Mouse (Mus musculus) cerebellum, adult 2 months (tissue): ENCODE measurements around the gene Dlgap1. TPM values are rescaled to one million over a fixed set of nuclear protein-coding genes. Genes with fewer than 3 reads are reported as not detected.

Experiments used
- DNase-seq, 2 experiments: peaks; one replicate each; pipeline ENCODE4 v3.0.0; 2021
- H3K27ac ChIP-seq: fragments of 200-500 bp; 2 replicates; pipeline ENCODE4 v1.5.1; 2012; ENCODE audit warnings: low read length, control low read depth, inconsistent platforms; ENCODE audit not compliant: insufficient read depth
- H3K27me3 ChIP-seq: fragments of 200-500 bp; 2 replicates; pipeline ENCODE4 v1.6.1; 2012; ENCODE audit warnings: inconsistent platforms, mild to moderate bottlenecking, low read length, moderate library complexity; ENCODE audit not compliant: control insufficient read depth, insufficient read depth
- H3K4me1 ChIP-seq: fragments of 200-500 bp; 2 replicates; pipeline ENCODE4 v1.6.1; 2011; ENCODE audit warnings: low read length; ENCODE audit not compliant: control insufficient read depth, insufficient read depth
- H3K4me3 ChIP-seq: fragments of 200-500 bp; replicated peaks from 2 replicates; pipeline ENCODE3; 2011; ENCODE audit warnings: mild to moderate bottlenecking, low read depth, low read length, control low read depth; ENCODE audit not compliant: insufficient read depth
- CTCF ChIP-seq: fragments of 200-500 bp; IDR thresholded peaks from 2 replicates; pipeline ENCODE4 v1.5.1; 2011; ENCODE audit warnings: low read depth, mild to moderate bottlenecking, control low read depth, low read length, moderate library complexity, borderline replicate concordance; ENCODE audit not compliant: insufficient read depth
- POLR2A ChIP-seq: fragments of 200-500 bp; IDR thresholded peaks from 2 replicates; pipeline ENCODE4 v1.6.1; 2011; ENCODE audit warnings: low read length, control low read depth, borderline replicate concordance; ENCODE audit not compliant: insufficient read depth
- WGBS: fragments of 180-500 bp; shearing (Covaris S2); methylation state at CpG from one replicate; pipeline ENCODE4 v1.1.7; 2018; 5-methylcytosine and 5-hydroxymethylcytosine counted together
- polyA plus RNA-seq: library from polyadenylated mRNA; depleted of rRNA; stranded (reverse); fragments of >200 nt; gene quantifications from 2 replicates; pipeline ENCODE4 v1.2.3, GENCODE M21; 2012

Dlgap1 gene
- polyA plus RNA-seq, 1 experiment, result 172 TPM

DNA sequence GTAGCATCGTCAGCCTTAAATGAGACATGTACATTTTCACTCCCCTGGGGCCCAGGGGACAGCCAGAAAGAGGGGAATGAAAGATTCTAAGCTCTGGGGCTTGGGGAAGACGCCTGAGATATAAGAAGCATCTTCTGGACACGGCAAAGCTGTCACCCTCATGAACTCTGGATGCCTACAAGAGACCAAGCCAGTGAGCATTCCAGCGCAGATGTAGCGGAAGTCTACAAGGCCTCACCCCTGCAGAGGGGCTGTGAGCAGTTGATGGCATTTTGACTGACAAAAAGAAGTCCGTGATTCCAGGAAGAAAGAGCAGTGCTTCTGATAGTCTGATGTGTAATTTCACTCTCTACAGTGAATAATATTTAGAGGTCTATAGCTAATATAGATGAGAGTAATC lies 621.6 kb downstream of the Dlgap1 start:
- no peak for DNase-seq
- Histone ChIP-seq H3K27ac (no peak overlapping the region), H3K27me3 (no peaks in the 10 kb centered on the region), H3K4me1 (peaks cover 17% of the 10 kb centered on the region; the same call in 1 of the 2 replicates), H3K4me3 (no peak overlapping the region)
- TF ChIP-seq CTCF (no peak), POLR2A (no peak)
- 58% methylated on average over 6 of the region's 6 CpGs for WGBS

DNA sequence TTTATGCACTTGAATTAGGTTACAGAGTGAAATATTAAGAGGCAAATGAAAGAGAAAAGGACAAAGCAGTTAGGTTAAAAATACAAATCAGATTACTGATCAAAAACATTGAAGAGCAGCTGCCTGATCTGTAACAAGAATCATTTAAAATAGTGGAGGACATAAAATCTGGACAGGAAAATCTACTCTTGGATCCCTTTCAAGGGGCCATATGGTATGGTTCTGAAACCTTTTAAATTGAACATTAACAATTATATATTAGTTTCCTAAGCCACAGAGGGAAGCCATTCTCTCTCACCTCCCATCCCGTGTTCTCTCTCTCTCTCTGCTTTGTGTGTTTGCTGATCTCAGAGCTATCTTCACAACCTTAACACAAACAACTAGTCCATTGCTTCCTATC lies 625.4 kb downstream of the Dlgap1 start:
- 13% methylated on average over 1 of the region's 1 CpGs for WGBS
- Histone ChIP-seq H3K27me3 (no peaks in the 10 kb centered on the region), H3K27ac (no peak overlapping the region; the same call in 1 of the 2 replicates), H3K4me1 (peaks cover 7% of the 10 kb centered on the region; the same call in 1 of the 2 replicates), H3K4me3 (no peak overlapping the region)
- DNase-seq, result peak; percentile 28 to 57
- TF ChIP-seq CTCF (no peak), POLR2A (no peak)

DNA sequence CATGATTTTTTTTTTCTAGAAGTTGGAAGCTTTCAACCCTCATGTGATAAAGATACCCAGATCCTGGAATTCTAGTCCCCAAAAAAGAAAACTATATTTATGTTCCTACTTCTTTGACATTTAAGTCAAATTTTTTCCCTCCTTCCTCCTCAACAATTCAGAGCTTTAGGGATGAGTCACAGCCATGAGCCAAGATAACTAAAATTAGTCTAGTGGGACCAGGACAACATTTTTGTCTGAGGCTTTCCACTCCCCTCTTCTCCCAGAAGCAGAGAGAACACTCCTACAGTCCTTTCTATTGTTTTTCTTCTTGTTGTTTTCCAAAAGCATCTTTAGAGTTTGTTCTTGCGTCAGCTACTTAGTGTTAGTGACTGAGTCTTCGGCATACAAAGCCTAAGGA lies 627.5 kb downstream of the Dlgap1 start:
- Histone ChIP-seq H3K27ac (no peak overlapping the region), H3K4me3 (no peak overlapping the region), H3K27me3 (no peaks in the 10 kb centered on the region), H3K4me1 (peaks cover 17% of the 10 kb centered on the region; the same call in 1 of the 2 replicates)
- TF ChIP-seq CTCF (no peak), POLR2A (no peak)
- WGBS, result 95% methylated on average over 2 of the region's 2 CpGs
- no peak for DNase-seq

DNA sequence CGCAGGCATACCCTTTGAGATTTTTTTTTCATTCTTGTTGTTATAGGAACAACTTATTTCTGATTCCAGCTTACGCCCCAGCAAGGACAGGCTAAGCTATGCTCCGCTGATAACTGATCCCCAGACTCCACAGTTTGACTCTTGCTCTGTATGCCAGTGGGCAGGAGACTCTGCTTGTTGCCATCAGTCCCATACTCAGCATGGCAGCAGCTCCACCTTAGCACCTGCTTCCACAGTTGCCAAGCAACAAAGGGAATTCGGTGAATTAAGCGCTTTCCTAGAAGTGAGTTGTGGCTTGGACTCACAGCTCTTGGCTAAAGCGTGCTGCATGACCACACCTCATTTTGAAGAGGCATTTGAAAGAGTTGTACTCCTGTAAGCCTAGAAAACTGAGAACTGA lies 631.6 kb downstream of the Dlgap1 start:
- Histone ChIP-seq H3K27ac (no peak overlapping the region), H3K4me1 (peaks cover 17% of the 10 kb centered on the region; the same call in 1 of the 2 replicates), H3K4me3 (no peak overlapping the region), H3K27me3 (no peaks in the 10 kb centered on the region)
- 21% methylated on average over 6 of the region's 6 CpGs for WGBS
- DNase-seq, result peak; percentile 27 to 38
- TF ChIP-seq POLR2A (no peak), CTCF (no peak)

DNA sequence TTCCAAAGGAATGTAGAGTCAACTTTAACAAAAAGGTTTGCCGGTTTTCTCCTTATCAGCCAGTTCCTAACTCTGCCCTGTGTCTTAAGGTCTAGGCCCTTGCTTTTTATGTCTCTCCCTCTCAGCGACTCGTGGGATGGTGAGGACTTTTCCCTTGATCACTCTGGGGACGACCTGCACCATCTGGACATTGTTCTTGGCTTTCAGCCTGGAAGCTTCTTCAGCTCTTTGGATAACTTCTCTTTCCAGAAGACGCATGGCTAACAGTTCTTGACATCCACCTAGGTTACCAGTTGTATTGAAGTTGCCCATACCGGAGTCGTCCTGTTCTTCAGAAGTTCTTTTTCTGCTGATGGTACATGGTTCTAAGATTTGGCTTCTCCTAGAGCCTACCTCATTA lies 633.2 kb downstream of the Dlgap1 start:
- Histone ChIP-seq H3K27ac (no peak overlapping the region), H3K4me1 (peaks cover 17% of the 10 kb centered on the region; the same call in 1 of the 2 replicates), H3K27me3 (no peaks in the 10 kb centered on the region), H3K4me3 (no peak overlapping the region)
- no peak for TF ChIP-seq POLR2A
- no peak for TF ChIP-seq CTCF
- WGBS, result 22% methylated on average over 7 of the region's 7 CpGs
- DNase-seq, result peak in 1 of 2 experiments; percentile 57

DNA sequence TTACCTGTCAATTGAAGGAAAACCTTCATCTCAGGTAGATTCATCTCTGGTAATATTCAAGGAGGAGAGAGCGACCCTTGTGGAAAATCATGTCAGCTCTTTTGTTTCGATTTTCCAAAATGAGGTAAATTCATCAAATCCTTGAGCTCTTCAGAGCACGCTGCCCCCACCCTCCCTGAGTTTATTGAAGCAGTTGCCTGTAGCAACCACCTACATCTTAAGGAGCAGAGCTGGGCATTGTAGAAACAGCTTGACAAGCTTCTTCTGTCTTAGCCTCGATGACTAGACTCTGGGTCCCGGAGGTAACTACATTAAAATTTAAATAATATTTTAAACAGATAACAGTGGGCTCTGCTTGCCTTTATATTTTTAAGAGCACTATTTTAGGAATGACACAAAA lies 636.8 kb downstream of the Dlgap1 start:
- peaks cover 21% of the 10 kb centered on the region for H3K4me1 ChIP-seq
- TF ChIP-seq CTCF, result no peak
- no peak for TF ChIP-seq POLR2A
- WGBS, result 85% methylated on average over 5 of the region's 5 CpGs
- DNase-seq, result no peak
- no peaks in the 10 kb centered on the region for H3K27me3 ChIP-seq
- H3K27ac ChIP-seq, result no peak overlapping the region
- no peak overlapping the region for H3K4me3 ChIP-seq

DNA sequence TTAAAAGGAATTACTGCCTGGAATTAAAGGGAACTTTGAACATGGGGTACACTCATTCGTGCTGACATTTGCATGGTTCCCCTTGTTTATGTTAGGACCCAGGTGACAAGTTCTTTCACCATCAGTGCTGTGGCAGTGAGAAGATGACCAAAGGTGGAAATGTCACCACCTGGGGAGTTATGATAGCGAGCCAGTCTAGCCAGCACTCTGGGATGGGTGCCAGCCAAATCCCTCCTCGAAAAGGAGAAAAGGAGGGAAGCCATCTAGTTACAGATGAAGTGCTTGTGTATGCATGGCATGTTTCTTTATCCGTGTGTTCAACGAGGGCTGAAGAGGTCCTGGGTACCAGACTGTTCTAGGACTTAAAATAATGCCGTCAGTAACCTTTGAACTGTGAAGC lies 643.3 kb downstream of the Dlgap1 start:
- 8% methylated on average over 6 of the region's 6 CpGs for WGBS

DNA sequence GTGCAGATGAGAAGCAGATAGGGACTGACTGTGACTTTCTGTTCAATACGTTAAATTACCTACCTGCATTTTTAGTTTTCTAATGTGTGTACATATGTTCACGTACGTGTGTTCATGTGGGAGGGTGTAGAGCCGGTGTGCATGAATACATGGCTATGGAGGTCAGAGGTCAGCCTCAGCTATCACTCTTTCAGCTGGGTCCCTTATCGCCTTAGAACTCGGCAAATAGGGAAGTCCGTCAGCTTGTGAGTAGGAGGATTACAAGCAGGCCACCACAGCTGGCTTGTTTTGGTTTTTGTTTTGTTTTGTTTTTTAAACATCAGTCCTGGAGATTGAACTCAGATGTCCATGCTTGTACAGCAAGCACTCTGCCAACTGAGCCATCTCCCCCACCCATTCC lies 645.0 kb downstream of the Dlgap1 start:
- H3K4me3 ChIP-seq, result no peak overlapping the region
- peaks cover 12% of the 10 kb centered on the region for H3K4me1 ChIP-seq
- no peaks in the 10 kb centered on the region for H3K27me3 ChIP-seq
- no peak overlapping the region for H3K27ac ChIP-seq
- DNase-seq, result no peak
- TF ChIP-seq CTCF (no peak), POLR2A (no peak)
- WGBS, result 94% methylated on average over 7 of the region's 7 CpGs

More for the DNA sequence above, 643.3 kb downstream of the Dlgap1 start:
- H3K27ac ChIP-seq, result no peak overlapping the region
- H3K4me3 ChIP-seq, result no peak overlapping the region
- peak; percentile 85 to 88 for DNase-seq
- no peaks in the 10 kb centered on the region for H3K27me3 ChIP-seq
- TF ChIP-seq POLR2A (no peak), CTCF (no peak)
- peaks cover 19% of the 10 kb centered on the region for H3K4me1 ChIP-seq
